Mouse (Mus musculus): ENCODE measurements at regions not wholly inside any gene's neighbourhood (a gene's known extent, or its start where the extent isn't known, plus 50 kb on each side); places are given as distances from the start of the nearest gene placed in this dataset.

DNA sequence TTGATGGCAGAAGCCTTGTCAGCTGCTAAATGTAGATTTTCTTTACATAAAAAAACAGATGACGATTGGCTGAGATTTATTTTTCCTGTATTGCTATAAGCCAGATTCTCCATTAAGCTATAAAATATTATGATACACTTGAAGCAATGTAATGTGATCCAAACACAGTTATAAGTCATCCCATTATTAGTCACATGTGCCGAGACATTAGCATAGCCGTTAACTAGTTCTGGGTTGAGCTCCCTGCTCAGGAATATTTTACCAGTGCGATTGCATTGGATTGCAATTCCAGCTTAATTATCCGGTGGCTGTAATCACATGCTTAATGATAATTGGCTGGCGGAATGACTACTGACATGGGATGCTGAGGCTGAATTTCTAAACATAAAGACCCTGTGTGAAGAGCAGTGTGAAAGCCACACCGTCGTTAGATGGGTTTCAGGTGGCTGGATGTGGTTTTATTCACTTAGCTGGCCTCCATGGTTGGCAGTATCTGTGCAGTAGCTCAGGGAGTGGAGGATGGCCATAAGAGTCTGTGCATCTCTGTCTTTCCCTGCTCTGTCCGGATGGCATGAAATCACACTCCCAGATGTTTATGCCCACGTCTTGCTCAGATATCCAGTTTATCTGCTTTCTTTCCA, 344.7 kb downstream of the Slc4a3 start:
- TF ChIP-seq CTCF (IDR thresholded peaks at IDR 0.05; ENCODE audit: extremely low read depth, insufficient read depth, low read length) (no peak), POLR2A (IDR thresholded peaks at IDR 0.05; ENCODE audit: extremely low read depth, insufficient read depth, low read length) (no peak)
